Mouse (Mus musculus): Measurements from ENCODE around the gene Tubgcp5.

DNA sequence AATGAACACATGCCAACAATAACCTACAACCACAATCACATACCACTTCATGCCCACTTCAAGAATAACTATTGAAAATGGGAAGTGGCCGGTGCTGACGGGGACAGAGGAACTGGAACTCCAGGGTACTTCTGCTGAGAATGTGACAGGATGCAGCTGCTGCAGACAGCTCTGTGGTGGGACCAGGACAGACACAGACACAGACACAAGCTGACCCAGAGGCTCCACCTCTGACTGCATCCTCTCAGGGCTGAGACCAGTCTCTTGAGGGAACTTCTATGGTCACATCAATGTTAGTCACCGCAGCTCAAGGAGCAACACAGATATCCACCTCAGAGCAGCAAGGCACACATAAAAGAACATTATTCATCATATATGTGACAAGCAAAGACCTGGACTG, 9.4 kb upstream of the Tubgcp5 start:
- TF ChIP-seq ELF1 (IDR thresholded peaks at IDR 0.05; ENCODE audit: low read depth, low read length) = peak; percentile 72
- no peak for TF ChIP-seq CTCF (conservative IDR thresholded peaks at IDR 0.05 in 1 of 2, IDR thresholded peaks at IDR 0.05 in 1 of 2; ENCODE audit: low read depth in 2 of 2, low read length in 2 of 2)
- no peak for TF ChIP-seq KAT2A (IDR thresholded peaks at IDR 0.05; ENCODE audit: insufficient replicate concordance, low read length)
- TF ChIP-seq MAX (IDR thresholded peaks at IDR 0.05; ENCODE audit: low read length) = 0 out of 2 replicates have a peak, but pooled peaks have one; percentile 13
- TF ChIP-seq RAD21 (IDR thresholded peaks at IDR 0.05; ENCODE audit: low read depth, low read length) = no peak
- TF ChIP-seq JUN (IDR thresholded peaks at IDR 0.05; ENCODE audit: insufficient read depth, low read depth, low read length) = no peak
- TF ChIP-seq GABPA (IDR thresholded peaks at IDR 0.05; ENCODE audit: insufficient replicate concordance, low read depth, low read length) = no peak
- TF ChIP-seq POLR2AphosphoS2 (IDR thresholded peaks at IDR 0.05; ENCODE audit: low read depth, low read length) = no peak
- no peak for TF ChIP-seq MAFK (IDR thresholded peaks at IDR 0.05; ENCODE audit: insufficient replicate concordance, low read length)
- peak; percentile 91 for TF ChIP-seq EP300 (IDR thresholded peaks at IDR 0.05; ENCODE audit: low read length)
- no peak for TF ChIP-seq USF1 (IDR thresholded peaks at IDR 0.05; ENCODE audit: low read depth, low read length)

All from CH12.LX (cell line).